Mouse (Mus musculus): Measurements from ENCODE around the gene Lrrc31. TPM values are rescaled to one million over a fixed set of nuclear protein-coding genes. Genes with fewer than 3 reads are reported as not detected.
A peak's percentile ranks its signal among the peaks of the same experiment; 100 is the strongest.
"Not testable (repeated sequence)": the region's sequence is repeated elsewhere in the genome, so short reads cannot be mapped to it uniquely, and the experiment has no call there.

The Lrrc31 gene
- total RNA-seq (2022): under 1 TPM in 2 of 4 experiments, not detected in 2; 0.19 to 0.47 TPM

- DNase-seq (ENCODE audit: low spot score): not testable (repeated sequence)
These were observed at the start of gene Lrrc31 for GRCm38 (mm10) chr3:30699711-30700505. Gene Lrrc31, minus strand, starts transcription at chr3:30699843.

- DNase-seq (ENCODE audit: low spot score): no peak
These were observed 48.7 kb upstream of the Lrrc31 start for GRCm38 (mm10) chr3:30748316-30748715.

- DNase-seq (ENCODE audit: low spot score): no peak
These were observed 46.4 kb upstream of the Lrrc31 start, which contains the start of gene Samd7 for GRCm38 (mm10) chr3:30746006-30746405. Gene Samd7, plus strand, starts transcription at chr3:30746293.

GRCm38 (mm10) chr3:30742891-30743290 lies 43.2 kb upstream of the Lrrc31 start:
- DNase-seq (ENCODE audit: low spot score): no peak

- peak; percentile 17 for DNase-seq (ENCODE audit: low spot score)
These were observed 41.7 kb upstream of the Lrrc31 start for GRCm38 (mm10) chr3:30741306-30741705.

GRCm38 (mm10) chr3:30736809-30737208 lies 37.2 kb upstream of the Lrrc31 start:
- no peak for DNase-seq (ENCODE audit: low spot score)

GRCm38 (mm10) chr3:30729046-30729445 lies 29.4 kb upstream of the Lrrc31 start:
- no peak for DNase-seq (ENCODE audit: low spot score)

- DNase-seq (ENCODE audit: low spot score): no peak
These were observed 27.6 kb upstream of the Lrrc31 start for GRCm38 (mm10) chr3:30727209-30727608.

GRCm38 (mm10) chr3:30725514-30725913 lies 25.9 kb upstream of the Lrrc31 start:
- DNase-seq (ENCODE audit: low spot score): no peak

- no peak for DNase-seq (ENCODE audit: low spot score)
These were observed 25.3 kb upstream of the Lrrc31 start for GRCm38 (mm10) chr3:30724848-30725465.

GRCm38 (mm10) chr3:30724105-30724824 lies 24.6 kb upstream of the Lrrc31 start:
- DNase-seq (ENCODE audit: low spot score): no peak

- DNase-seq (ENCODE audit: low spot score): no peak
These were observed 23.5 kb upstream of the Lrrc31 start for GRCm38 (mm10) chr3:30723179-30723578.

GRCm38 (mm10) chr3:30722461-30722860 lies 22.8 kb upstream of the Lrrc31 start:
- no peak for DNase-seq (ENCODE audit: low spot score)

- no peak for DNase-seq (ENCODE audit: low spot score)
These were observed 22.4 kb upstream of the Lrrc31 start for GRCm38 (mm10) chr3:30722036-30722435.

- no peak for DNase-seq (ENCODE audit: low spot score)
These were observed 19.0 kb upstream of the Lrrc31 start for GRCm38 (mm10) chr3:30718649-30719048.

- no peak for DNase-seq (ENCODE audit: low spot score)
These were observed 13.7 kb upstream of the Lrrc31 start for GRCm38 (mm10) chr3:30713334-30713733.

- DNase-seq (ENCODE audit: low spot score): no peak
These were observed 10.5 kb upstream of the Lrrc31 start for GRCm38 (mm10) chr3:30710191-30710590.

GRCm38 (mm10) chr3:30706614-30707276 lies 7.1 kb upstream of the Lrrc31 start:
- DNase-seq (ENCODE audit: low spot score): no peak

GRCm38 (mm10) chr3:30705977-30706376 lies 6.3 kb upstream of the Lrrc31 start:
- no peak for DNase-seq (ENCODE audit: low spot score)

GRCm38 (mm10) chr3:30697891-30698290 lies 1.8 kb downstream of the Lrrc31 start:
- no peak for DNase-seq (ENCODE audit: low spot score)

- peak; percentile 28 for DNase-seq (ENCODE audit: low spot score)
These were observed 3.3 kb downstream of the Lrrc31 start for GRCm38 (mm10) chr3:30696346-30696745.

GRCm38 (mm10) chr3:30695661-30696060 lies 4.0 kb downstream of the Lrrc31 start:
- DNase-seq (ENCODE audit: low spot score): no peak

Data from heart, adult 8-10 months (tissue).